Mouse (Mus musculus) lung, postnatal 10 days (tissue): ENCODE data around the gene Sp9.

Experiments
- DNase-seq: peaks from one replicate; pipeline ENCODE4 v3.0.0; 2021

The Sp9 gene

GRCm38 (mm10) chr2:73271459-73272161, at the start of gene Sp9:
Sp9 (plus strand) TSS chr2:73271925.
- no peak for DNase-seq

GRCm38 (mm10) chr2:73231081-73231480, 40.6 kb upstream of the Sp9 start:
- no peak for DNase-seq

GRCm38 (mm10) chr2:73241299-73241698, 30.4 kb upstream of the Sp9 start:
- DNase-seq = no peak

GRCm38 (mm10) chr2:73248701-73249100, 23.0 kb upstream of the Sp9 start:
- DNase-seq = no peak

- DNase-seq = peak; percentile 57
These were observed 8.5 kb upstream of the Sp9 start for GRCm38 (mm10) chr2:73263172-73263765.

- peak; percentile 57 for DNase-seq
These were observed 7.7 kb upstream of the Sp9 start for GRCm38 (mm10) chr2:73263794-73264610.

GRCm38 (mm10) chr2:73264611-73265195, 7.0 kb upstream of the Sp9 start:
- no peak for DNase-seq

- no peak for DNase-seq
These were observed 5.7 kb upstream of the Sp9 start for GRCm38 (mm10) chr2:73266011-73266410.

- no peak for DNase-seq
These were observed 5.1 kb upstream of the Sp9 start for GRCm38 (mm10) chr2:73266623-73267022.

GRCm38 (mm10) chr2:73267231-73267630, 4.5 kb upstream of the Sp9 start:
- no peak for DNase-seq

GRCm38 (mm10) chr2:73267818-73268217, 3.9 kb upstream of the Sp9 start:
- no peak for DNase-seq

- DNase-seq = no peak
These were observed 3.4 kb upstream of the Sp9 start for GRCm38 (mm10) chr2:73268281-73268680.

- no peak for DNase-seq
These were observed 2.8 kb upstream of the Sp9 start for GRCm38 (mm10) chr2:73268836-73269395.

GRCm38 (mm10) chr2:73269666-73270065, 2.1 kb upstream of the Sp9 start:
- no peak for DNase-seq

- no peak for DNase-seq
These were observed 1.6 kb upstream of the Sp9 start for GRCm38 (mm10) chr2:73270071-73270592.

GRCm38 (mm10) chr2:73270593-73271458, 899 bp upstream of the Sp9 start:
- DNase-seq = peak; percentile 25

GRCm38 (mm10) chr2:73272351-73273248, 875 bp downstream of the Sp9 start:
- no peak for DNase-seq

GRCm38 (mm10) chr2:73273249-73274118, 1.8 kb downstream of the Sp9 start:
- no peak for DNase-seq

GRCm38 (mm10) chr2:73274119-73274920, 2.6 kb downstream of the Sp9 start:
- DNase-seq = no peak
